Mouse (Mus musculus) kidney, postnatal 0 days (tissue): ENCODE results near the gene Arid1b. TPM values are rescaled to one million over a fixed set of nuclear protein-coding genes. Genes with fewer than 3 reads are reported as not detected.

Experiments
- ATAC-seq: fragments of 200-750 bp; cut with Nextera tagmentation; replicated peaks from 2 replicates; pipeline ENCODE4 v1.8.0; 2017; ENCODE audit warnings: low read depth, moderate number of reproducible peaks, moderate TSS enrichment, moderate library complexity; ENCODE audit not compliant: low FRiP score
- DNase-seq: peaks from one replicate; pipeline ENCODE4 v3.0.0-alpha.2; 2016; ENCODE audit warnings: low spot score
- H3K27ac ChIP-seq: fragments of 300-500 bp; sonication (generic); 2 replicates; pipeline ENCODE4 v1.5.1; 2014; ENCODE audit warnings: mild to moderate bottlenecking
- H3K27me3 ChIP-seq: fragments of 300-500 bp; sonication (generic); 2 replicates; pipeline ENCODE4 v1.6.1; 2014; ENCODE audit warnings: low read length, mixed read lengths; ENCODE audit not compliant: insufficient read depth
- H3K36me3 ChIP-seq: fragments of 300-500 bp; sonication (generic); 2 replicates; pipeline ENCODE4 v1.6.1; 2014; ENCODE audit warnings: low read length, mixed read lengths; ENCODE audit not compliant: insufficient read depth
- H3K4me1 ChIP-seq: fragments of 300-500 bp; sonication (generic); replicated peaks from 2 replicates; pipeline ENCODE4 v1.6.1; 2014; ENCODE audit warnings: antibody characterized with exemption, low read length, mixed read lengths; ENCODE audit not compliant: insufficient read depth
- H3K4me2 ChIP-seq: fragments of 300-500 bp; sonication (generic); 2 replicates; pipeline ENCODE4 v1.6.1; 2014; ENCODE audit warnings: mild to moderate bottlenecking, low read length, moderate library complexity, mixed read lengths
- H3K4me3 ChIP-seq: fragments of 300-500 bp; sonication (generic); replicated peaks from 2 replicates; pipeline ENCODE4 v1.5.1; 2014; ENCODE audit warnings: low read depth, low read length
- H3K9ac ChIP-seq: fragments of 300-500 bp; sonication (generic); 2 replicates; pipeline ENCODE4 v1.6.1; 2014; ENCODE audit warnings: low read depth, low read length
- H3K9me3 ChIP-seq: fragments of 300-500 bp; sonication (generic); replicated peaks from 2 replicates; pipeline ENCODE4 v1.6.1; 2016; ENCODE audit warnings: low read length, inconsistent platforms, mixed read lengths
- CTCF ChIP-seq: IDR thresholded peaks from 2 replicates; pipeline ENCODE4 v1.5.1; 2016; ENCODE audit warnings: antibody characterized with exemption, low read depth, mild to moderate bottlenecking, moderate library complexity
- WGBS: fragments of 180-500 bp; shearing (Covaris S2); extraction: QIAGEN DNeasy Blood & Tissue Kit; methylation state at CpG from one replicate; pipeline ENCODE4 v1.1.7; 2014; 5-methylcytosine and 5-hydroxymethylcytosine counted together
- polyA plus RNA-seq: library from polyadenylated mRNA; unstranded; fragments of >200 nt; fragmentation: Nextera tagmentation; extraction: Ambion mirVana; gene quantifications from 2 replicates; pipeline ENCODE4 v1.2.1, GENCODE M21; 2015

Gene Arid1b
- polyA plus RNA-seq, 1 experiment from 2014 or later: 9.2 TPM

GRCm38 (mm10) chr17:5327480-5328180, 333.5 kb downstream of the Arid1b start:
- no peak for DNase-seq
- peaks cover 19% of the 10 kb centered on the region for H3K4me1 ChIP-seq
- 88% methylated on average over 12 of the region's 12 CpGs for WGBS
- H3K9ac ChIP-seq: no peak overlapping the region
- no peak overlapping the region for H3K4me2 ChIP-seq
- no peak for ATAC-seq
- TF ChIP-seq CTCF: no peak
- H3K27me3 ChIP-seq: no peaks in the 10 kb centered on the region
- H3K36me3 ChIP-seq: peaks cover 32% of the 10 kb centered on the region
- H3K4me3 ChIP-seq: no peak overlapping the region
- no peaks in the 10 kb centered on the region for H3K9me3 ChIP-seq
- no peak overlapping the region for H3K27ac ChIP-seq

- Histone ChIP-seq H3K4me1 (0 out of 2 replicates have a peak, but pooled peaks cover under 1% of the 10 kb centered on the region), H3K27me3 (no peaks in the 10 kb centered on the region), H3K4me2 (no peak overlapping the region), H3K9me3 (no peaks in the 10 kb centered on the region), H3K9ac (no peak overlapping the region), H3K27ac (no peak overlapping the region), H3K36me3 (peaks cover 36% of the 10 kb centered on the region), H3K4me3 (no peak overlapping the region)
- WGBS: 86% methylated on average over 4 of the region's 4 CpGs
- DNase-seq (no peak), ATAC-seq (no peak)
- no peak for TF ChIP-seq CTCF
Observed at GRCm38 (mm10) chr17:5329478-5329877, 335.3 kb downstream of the Arid1b start.

- 64% methylated on average over 6 of the region's 6 CpGs for WGBS
- no peak overlapping the region for H3K27ac ChIP-seq
- ATAC-seq: peak; percentile 81; the same call in 1 of the 2 replicates
Observed at GRCm38 (mm10) chr17:5330063-5330462, 335.9 kb downstream of the Arid1b start.

GRCm38 (mm10) chr17:5330644-5331043, 336.5 kb downstream of the Arid1b start:
- 89% methylated on average over 7 of the region's 7 CpGs for WGBS
- Histone ChIP-seq H3K36me3 (peaks cover 43% of the 10 kb centered on the region), H3K27me3 (no peaks in the 10 kb centered on the region), H3K27ac (no peak overlapping the region), H3K4me1 (no peaks in the 10 kb centered on the region), H3K4me2 (no peak overlapping the region), H3K9ac (no peak overlapping the region), H3K4me3 (no peak overlapping the region), H3K9me3 (no peaks in the 10 kb centered on the region)
- TF ChIP-seq CTCF: no peak
- DNase-seq (no peak), ATAC-seq (no peak)

More at GRCm38 (mm10) chr17:5330063-5330462, 335.9 kb downstream of the Arid1b start:
- H3K27me3 ChIP-seq: no peaks in the 10 kb centered on the region
- H3K9me3 ChIP-seq: no peaks in the 10 kb centered on the region
- no peak overlapping the region for H3K4me2 ChIP-seq
- no peak for DNase-seq
- TF ChIP-seq CTCF: no peak
- H3K4me1 ChIP-seq: no peaks in the 10 kb centered on the region
- peaks cover 39% of the 10 kb centered on the region for H3K36me3 ChIP-seq
- H3K9ac ChIP-seq: no peak overlapping the region
- H3K4me3 ChIP-seq: no peak overlapping the region

GRCm38 (mm10) chr17:5331387-5331786, 337.3 kb downstream of the Arid1b start:
- ATAC-seq (no peak), DNase-seq (peak; percentile 54)
- no peaks in the 10 kb centered on the region for H3K27me3 ChIP-seq
- peaks cover 51% of the 10 kb centered on the region for H3K36me3 ChIP-seq
- no peak overlapping the region for H3K27ac ChIP-seq
- H3K9me3 ChIP-seq: no peaks in the 10 kb centered on the region
- peak; percentile 65 for TF ChIP-seq CTCF
- H3K4me3 ChIP-seq: no peak overlapping the region
- H3K9ac ChIP-seq: no peak overlapping the region
- WGBS: 59% methylated on average over 1 of the region's 1 CpGs
- no peak overlapping the region for H3K4me2 ChIP-seq
- H3K4me1 ChIP-seq: no peaks in the 10 kb centered on the region

- H3K4me2 ChIP-seq: no peak overlapping the region
- no peak for TF ChIP-seq CTCF
- H3K4me1 ChIP-seq: no peaks in the 10 kb centered on the region
- no peaks in the 10 kb centered on the region for H3K9me3 ChIP-seq
- 86% methylated on average over 7 of the region's 7 CpGs for WGBS
- peaks cover 48% of the 10 kb centered on the region for H3K36me3 ChIP-seq
- H3K9ac ChIP-seq: no peak overlapping the region
- no peak overlapping the region for H3K4me3 ChIP-seq
- DNase-seq (no peak), ATAC-seq (no peak)
- H3K27me3 ChIP-seq: no peaks in the 10 kb centered on the region
- no peak overlapping the region for H3K27ac ChIP-seq
Observed at GRCm38 (mm10) chr17:5334567-5334966, 340.4 kb downstream of the Arid1b start.

- H3K27ac ChIP-seq: no peak overlapping the region
- H3K9me3 ChIP-seq: no peaks in the 10 kb centered on the region
- no peak overlapping the region for H3K4me2 ChIP-seq
- H3K4me1 ChIP-seq: no peaks in the 10 kb centered on the region
- ATAC-seq (no peak), DNase-seq (no peak)
- H3K27me3 ChIP-seq: no peaks in the 10 kb centered on the region
- 100% methylated on average over 1 of the region's 1 CpGs for WGBS
- no peak overlapping the region for H3K4me3 ChIP-seq
- H3K36me3 ChIP-seq: peaks cover 35% of the 10 kb centered on the region
- no peak for TF ChIP-seq CTCF
- H3K9ac ChIP-seq: no peak overlapping the region
Observed at GRCm38 (mm10) chr17:5344426-5344825, 350.3 kb downstream of the Arid1b start.
